Mouse (Mus musculus) limb, embryonic 13.5 days (tissue): Measurements from ENCODE around the gene Galnt11. TPM values are rescaled to one million over a fixed set of nuclear protein-coding genes. Genes with fewer than 3 reads are reported as not detected.

Source experiments
- ATAC-seq: fragments of 200-750 bp; cut with Nextera tagmentation; 2 replicates; pipeline ENCODE4 v1.8.0; 2017; ENCODE audit warnings: low read depth, moderate number of reproducible peaks, moderate TSS enrichment; ENCODE audit not compliant: low FRiP score
- H3K27ac ChIP-seq: fragments of 300-500 bp; sonication (generic); 2 replicates; pipeline ENCODE4 v1.5.1; 2015; ENCODE audit warnings: inconsistent platforms, mild to moderate bottlenecking, moderate library complexity
- H3K27me3 ChIP-seq: fragments of 300-500 bp; sonication (generic); 2 replicates; pipeline ENCODE4 v1.6.1; 2015; ENCODE audit warnings: mild to moderate bottlenecking, inconsistent platforms
- H3K36me3 ChIP-seq: fragments of 300-500 bp; sonication (generic); 2 replicates; pipeline ENCODE4 v1.6.1; 2015; ENCODE audit warnings: inconsistent platforms, mild to moderate bottlenecking, moderate library complexity
- H3K4me1 ChIP-seq: fragments of 300-500 bp; sonication (generic); 2 replicates; pipeline ENCODE4 v1.6.1; 2015; ENCODE audit warnings: inconsistent platforms
- H3K4me2 ChIP-seq: fragments of 300-500 bp; sonication (generic); replicated peaks from 2 replicates; pipeline ENCODE4 v1.6.1; 2015; ENCODE audit warnings: inconsistent platforms, mild to moderate bottlenecking, moderate library complexity
- H3K4me3 ChIP-seq: fragments of 300-500 bp; sonication (generic); 2 replicates; pipeline ENCODE4 v1.5.1; 2015; ENCODE audit warnings: moderate library complexity, mild to moderate bottlenecking, inconsistent platforms
- H3K9ac ChIP-seq: fragments of 300-500 bp; sonication (generic); 2 replicates; pipeline ENCODE4 v1.6.1; 2015; ENCODE audit warnings: mild to moderate bottlenecking, inconsistent platforms
- H3K9me3 ChIP-seq: fragments of 300-500 bp; sonication (generic); 2 replicates; pipeline ENCODE4 v1.6.1; 2016; ENCODE audit warnings: inconsistent platforms
- WGBS: fragments of 180-500 bp; shearing (Covaris S2); methylation state at CpG from one replicate; pipeline ENCODE4 v1.1.7; 2015; 5-methylcytosine and 5-hydroxymethylcytosine counted together
- polyA plus RNA-seq: library from polyadenylated mRNA; unstranded; fragments of >200 nt; fragmentation: Nextera tagmentation; extraction: Ambion mirVana; gene quantifications from 2 replicates; pipeline ENCODE4 v1.2.1, GENCODE M21; 2015

The Galnt11 gene
- polyA plus RNA-seq, 1 experiment from 2014 or later: 41.9 TPM

- peaks cover 88% of the 10 kb centered on the region for H3K36me3 ChIP-seq
- H3K9me3 ChIP-seq: no peaks in the 10 kb centered on the region
- H3K27ac ChIP-seq: peak overlapping the region; percentile 6; the same call in 1 of the 2 replicates
- no peak overlapping the region for H3K4me3 ChIP-seq
- no peaks in the 10 kb centered on the region for H3K4me1 ChIP-seq
- WGBS: 59% methylated on average over 6 of the region's 6 CpGs
- no peak overlapping the region for H3K4me2 ChIP-seq
- no peak overlapping the region for H3K9ac ChIP-seq
- ATAC-seq: no peak
- H3K27me3 ChIP-seq: no peaks in the 10 kb centered on the region
Observed at GRCm38 (mm10) chr5:25261452-25261851, 39.7 kb downstream of the Galnt11 start.

- WGBS: 74% methylated on average over 7 of the region's 7 CpGs
- Histone ChIP-seq H3K9ac (no peak overlapping the region), H3K4me2 (no peak overlapping the region), H3K27ac (no peak overlapping the region), H3K36me3 (peaks cover 87% of the 10 kb centered on the region), H3K9me3 (no peaks in the 10 kb centered on the region), H3K4me3 (no peak overlapping the region), H3K4me1 (no peaks in the 10 kb centered on the region), H3K27me3 (no peaks in the 10 kb centered on the region)
- ATAC-seq: no peak
Observed at GRCm38 (mm10) chr5:25262266-25262665, 40.6 kb downstream of the Galnt11 start.

GRCm38 (mm10) chr5:25268258-25268888 lies 46.7 kb downstream of the Galnt11 start:
- 95% methylated on average over 4 of the region's 4 CpGs for WGBS
- Histone ChIP-seq H3K27me3 (no peaks in the 10 kb centered on the region), H3K4me1 (no peaks in the 10 kb centered on the region), H3K36me3 (peaks cover 76% of the 10 kb centered on the region), H3K9me3 (no peaks in the 10 kb centered on the region), H3K4me2 (no peak overlapping the region), H3K9ac (no peak overlapping the region), H3K4me3 (no peak overlapping the region), H3K27ac (no peak overlapping the region)
- ATAC-seq: no peak

- Histone ChIP-seq H3K27me3 (no peaks in the 10 kb centered on the region), H3K4me2 (no peak overlapping the region), H3K9ac (no peak overlapping the region), H3K27ac (no peak overlapping the region), H3K36me3 (peaks cover 77% of the 10 kb centered on the region), H3K4me3 (no peak overlapping the region), H3K4me1 (no peaks in the 10 kb centered on the region), H3K9me3 (no peaks in the 10 kb centered on the region)
- 91% methylated on average over 10 of the region's 10 CpGs for WGBS
- ATAC-seq: no peak
Observed at GRCm38 (mm10) chr5:25275629-25276028, 53.9 kb downstream of the Galnt11 start.

GRCm38 (mm10) chr5:25276365-25276764 lies 54.7 kb downstream of the Galnt11 start:
- no peak for ATAC-seq
- Histone ChIP-seq H3K4me1 (no peaks in the 10 kb centered on the region), H3K4me2 (no peak overlapping the region), H3K9ac (no peak overlapping the region), H3K4me3 (no peak overlapping the region), H3K36me3 (peaks cover 77% of the 10 kb centered on the region), H3K9me3 (no peaks in the 10 kb centered on the region), H3K27ac (no peak overlapping the region), H3K27me3 (no peaks in the 10 kb centered on the region)
- 86% methylated on average over 6 of the region's 6 CpGs for WGBS

- Histone ChIP-seq H3K9ac (no peak overlapping the region), H3K4me1 (no peaks in the 10 kb centered on the region), H3K36me3 (peaks cover 89% of the 10 kb centered on the region), H3K4me2 (no peak overlapping the region), H3K4me3 (no peak overlapping the region), H3K27ac (no peak overlapping the region), H3K27me3 (no peaks in the 10 kb centered on the region), H3K9me3 (no peaks in the 10 kb centered on the region)
- WGBS: 97% methylated on average over 13 of the region's 13 CpGs
- ATAC-seq: no peak
Observed at GRCm38 (mm10) chr5:25283988-25284387, 62.3 kb downstream of the Galnt11 start.

GRCm38 (mm10) chr5:25296830-25297229 lies 75.1 kb downstream of the Galnt11 start:
- H3K4me1 ChIP-seq: no peaks in the 10 kb centered on the region
- H3K4me2 ChIP-seq: no peak overlapping the region
- H3K9ac ChIP-seq: no peak overlapping the region
- 77% methylated on average over 3 of the region's 3 CpGs for WGBS
- no peaks in the 10 kb centered on the region for H3K9me3 ChIP-seq
- peaks cover 58% of the 10 kb centered on the region for H3K36me3 ChIP-seq
- H3K27me3 ChIP-seq: no peaks in the 10 kb centered on the region
- H3K4me3 ChIP-seq: no peak overlapping the region
- H3K27ac ChIP-seq: no peak overlapping the region
- no peak for ATAC-seq

GRCm38 (mm10) chr5:25310226-25310625 lies 88.5 kb downstream of the Galnt11 start:
- H3K4me3 ChIP-seq: no peak overlapping the region
- no peaks in the 10 kb centered on the region for H3K9me3 ChIP-seq
- no peak overlapping the region for H3K27ac ChIP-seq
- H3K36me3 ChIP-seq: peaks cover 51% of the 10 kb centered on the region
- 98% methylated on average over 2 of the region's 2 CpGs for WGBS
- no peak overlapping the region for H3K9ac ChIP-seq
- H3K4me1 ChIP-seq: no peaks in the 10 kb centered on the region
- no peaks in the 10 kb centered on the region for H3K27me3 ChIP-seq
- no peak for ATAC-seq
- H3K4me2 ChIP-seq: no peak overlapping the region

- H3K27ac ChIP-seq: no peak overlapping the region
- no peak overlapping the region for H3K9ac ChIP-seq
- H3K4me2 ChIP-seq: no peak overlapping the region
- WGBS: 85% methylated on average over 6 of the region's 6 CpGs
- H3K36me3 ChIP-seq: peaks cover 68% of the 10 kb centered on the region
- ATAC-seq: no peak
- no peaks in the 10 kb centered on the region for H3K27me3 ChIP-seq
- H3K4me3 ChIP-seq: no peak overlapping the region
- H3K4me1 ChIP-seq: no peaks in the 10 kb centered on the region
- H3K9me3 ChIP-seq: no peaks in the 10 kb centered on the region
Observed at GRCm38 (mm10) chr5:25313881-25314280, 92.2 kb downstream of the Galnt11 start.

Other genes with a start within 250 kb of the Galnt11 start
- gene Prkag2, start 121.3 kb upstream of the Galnt11 start, polyA plus RNA-seq: 21.0 and 21.3 TPM in 2 replicates
- not detected in 2 replicates for gene Galntl5, start 40.4 kb upstream of the Galnt11 start, polyA plus RNA-seq
- gene E130116L18Rik, start 1.2 kb downstream of the Galnt11 start, polyA plus RNA-seq: not detected in 2 replicates